Mouse (Mus musculus) lung, postnatal 0 days (tissue): ENCODE data around the gene Rtl10. TPM values are rescaled to one million over a fixed set of nuclear protein-coding genes. Genes with fewer than 3 reads are reported as not detected.

Source experiments
- ATAC-seq: fragments of 200-750 bp; cut with Nextera tagmentation; 2 replicates; pipeline ENCODE4 v1.8.0; 2017; ENCODE audit warnings: moderate library complexity
- DNase-seq: peaks from one replicate; pipeline ENCODE4 v3.0.0-alpha.2; 2016; ENCODE audit warnings: low spot score
- H3K27ac ChIP-seq: fragments of 300-500 bp; sonication (generic); 2 replicates; pipeline ENCODE4 v1.5.1; 2014; ENCODE audit warnings: antibody characterized with exemption, mild to moderate bottlenecking, low read length, mixed read lengths
- H3K27me3 ChIP-seq: fragments of 300-500 bp; sonication (generic); replicated peaks from 2 replicates; pipeline ENCODE4 v1.6.1; 2014; ENCODE audit warnings: low read length, mixed read lengths; ENCODE audit not compliant: insufficient read depth
- H3K36me3 ChIP-seq: fragments of 300-500 bp; sonication (generic); 2 replicates; pipeline ENCODE4 v1.6.1; 2014; ENCODE audit warnings: low read length, mixed read lengths; ENCODE audit not compliant: insufficient read depth
- H3K4me1 ChIP-seq: fragments of 300-500 bp; sonication (generic); 2 replicates; pipeline ENCODE4 v1.6.1; 2014; ENCODE audit warnings: antibody characterized with exemption, low read depth, low read length, mixed read lengths; ENCODE audit not compliant: insufficient read depth
- H3K4me2 ChIP-seq: fragments of 300-500 bp; sonication (generic); replicated peaks from 2 replicates; pipeline ENCODE4 v1.6.1; 2014; ENCODE audit warnings: low read depth, mild to moderate bottlenecking, low read length, moderate library complexity, mixed read lengths
- H3K4me3 ChIP-seq: fragments of 300-500 bp; sonication (generic); 2 replicates; pipeline ENCODE4 v1.5.1; 2014; ENCODE audit warnings: low read depth, low read length
- H3K9ac ChIP-seq: fragments of 300-500 bp; sonication (generic); replicated peaks from 2 replicates; pipeline ENCODE4 v1.6.1; 2014; ENCODE audit warnings: low read depth, mild to moderate bottlenecking
- H3K9me3 ChIP-seq: fragments of 300-500 bp; sonication (generic); 2 replicates; pipeline ENCODE4 v1.6.1; 2016; ENCODE audit warnings: low read length, mixed read lengths
- CTCF ChIP-seq: IDR thresholded peaks from 2 replicates; pipeline ENCODE4 v1.5.1; 2016; ENCODE audit warnings: antibody characterized with exemption, mild to moderate bottlenecking
- EP300 ChIP-seq: IDR thresholded peaks from 2 replicates; pipeline ENCODE4 v1.6.1; 2016; ENCODE audit warnings: antibody characterized with exemption, mild to moderate bottlenecking, control low read depth
- WGBS: fragments of 180-500 bp; shearing (Covaris S2); extraction: QIAGEN DNeasy Blood & Tissue Kit; methylation state at CpG from one replicate; pipeline ENCODE4 v1.1.7; 2014; 5-methylcytosine and 5-hydroxymethylcytosine counted together
- polyA plus RNA-seq: library from polyadenylated mRNA; unstranded; fragments of >200 nt; fragmentation: Nextera tagmentation; extraction: Ambion mirVana; gene quantifications from 2 replicates; pipeline ENCODE4 v1.2.1, GENCODE M21; 2015

The Rtl10 gene
- polyA plus RNA-seq, 1 experiment from 2014 or later = 1.1 TPM

- Histone ChIP-seq H3K9ac (no peak overlapping the region), H3K27ac (no peak overlapping the region), H3K4me2 (no peak overlapping the region), H3K27me3 (no peaks in the 10 kb centered on the region), H3K36me3 (no peaks in the 10 kb centered on the region), H3K4me3 (no peak overlapping the region), H3K9me3 (no peaks in the 10 kb centered on the region), H3K4me1 (peaks cover 5% of the 10 kb centered on the region; the same call in 1 of the 2 replicates)
- ATAC-seq (no peak), DNase-seq (no peak)
- WGBS = 95% methylated on average over 6 of the region's 6 CpGs
- no peak for TF ChIP-seq CTCF
- no peak for TF ChIP-seq EP300
These were observed 2.8 kb downstream of the Rtl10 start for GRCm38 (mm10) chr16:18501531-18501930.

GRCm38 (mm10) chr16:18503566-18504342 is 5.1 kb downstream of the Rtl10 start:
- no peak for TF ChIP-seq CTCF
- Histone ChIP-seq H3K27me3 (no peaks in the 10 kb centered on the region), H3K4me3 (no peak overlapping the region), H3K4me1 (no peaks in the 10 kb centered on the region; the same call in 1 of the 2 replicates), H3K9ac (no peak overlapping the region), H3K4me2 (no peak overlapping the region), H3K36me3 (no peaks in the 10 kb centered on the region), H3K27ac (no peak overlapping the region), H3K9me3 (no peaks in the 10 kb centered on the region)
- 72% methylated on average over 14 of the region's 14 CpGs for WGBS
- DNase-seq (peak; percentile 19), ATAC-seq (peak; percentile 39; the same call in 1 of the 2 replicates)

- Histone ChIP-seq H3K36me3 (no peaks in the 10 kb centered on the region), H3K4me2 (no peak overlapping the region), H3K27me3 (no peaks in the 10 kb centered on the region), H3K4me3 (no peak overlapping the region), H3K9me3 (no peaks in the 10 kb centered on the region), H3K4me1 (no peaks in the 10 kb centered on the region), H3K27ac (no peak overlapping the region), H3K9ac (no peak overlapping the region)
- DNase-seq = no peak
- WGBS = 98% methylated on average over 3 of the region's 3 CpGs
- no peak for TF ChIP-seq CTCF
- TF ChIP-seq EP300 = no peak
- ATAC-seq = no peak
These were observed 8.0 kb downstream of the Rtl10 start for GRCm38 (mm10) chr16:18506524-18507199.

GRCm38 (mm10) chr16:18507200-18507549 is 8.5 kb downstream of the Rtl10 start:
- no peaks in the 10 kb centered on the region for H3K36me3 ChIP-seq
- 38% methylated on average over 1 of the region's 1 CpGs for WGBS
- H3K27ac ChIP-seq = no peak overlapping the region
- DNase-seq = no peak
- H3K4me3 ChIP-seq = no peak overlapping the region
- ATAC-seq = no peak
- TF ChIP-seq CTCF (no peak), EP300 (no peak)
- no peaks in the 10 kb centered on the region for H3K27me3 ChIP-seq
- H3K4me1 ChIP-seq = no peaks in the 10 kb centered on the region
- no peaks in the 10 kb centered on the region for H3K9me3 ChIP-seq
- no peak overlapping the region for H3K9ac ChIP-seq
- no peak overlapping the region for H3K4me2 ChIP-seq

GRCm38 (mm10) chr16:18511741-18512140 is 13.0 kb downstream of the Rtl10 start:
- Histone ChIP-seq H3K4me1 (no peaks in the 10 kb centered on the region), H3K4me3 (no peak overlapping the region), H3K9me3 (no peaks in the 10 kb centered on the region), H3K27ac (no peak overlapping the region), H3K27me3 (no peaks in the 10 kb centered on the region), H3K4me2 (no peak overlapping the region), H3K9ac (no peak overlapping the region), H3K36me3 (no peaks in the 10 kb centered on the region)
- DNase-seq (no peak), ATAC-seq (no peak)
- 82% methylated on average over 5 of the region's 5 CpGs for WGBS
- TF ChIP-seq CTCF = no peak
- TF ChIP-seq EP300 = no peak

- WGBS = 16% methylated on average over 6 of the region's 6 CpGs
These were observed 14.8 kb downstream of the Rtl10 start for GRCm38 (mm10) chr16:18513508-18513907.

More at GRCm38 (mm10) chr16:18513508-18513907, 14.8 kb downstream of the Rtl10 start:
- no peaks in the 10 kb centered on the region for H3K36me3 ChIP-seq
- H3K4me3 ChIP-seq = no peak overlapping the region
- no peak overlapping the region for H3K4me2 ChIP-seq
- H3K4me1 ChIP-seq = no peaks in the 10 kb centered on the region
- peak; percentile 51 for DNase-seq
- H3K9ac ChIP-seq = no peak overlapping the region
- no peaks in the 10 kb centered on the region for H3K27me3 ChIP-seq
- TF ChIP-seq EP300 = peak; percentile 93
- no peak for TF ChIP-seq CTCF
- ATAC-seq = peak; percentile 78
- no peaks in the 10 kb centered on the region for H3K9me3 ChIP-seq
- no peak overlapping the region for H3K27ac ChIP-seq
